14 mouse cellular contexts compared by ENCODE assay signal in genomic region chr9:30951461-30951860, GRCm38 (mm10). TPM values are rescaled to one million over a fixed set of nuclear protein-coding genes. Genes with fewer than 3 reads are reported as not detected.
"Had no signal": no experiment of that assay in that cellular context is flagged by ENCODE, and none has a peak within 500 bp of the region (broad histone marks: within the 10 kb centered on the region; RNA-seq: fewer than 3 reads in every experiment).

No protein-coding gene starts in this region.

- ATAC-seq: liver, postnatal 0 days; midbrain, embryonic 13.5 days had no signal

- H3K9me3 ChIP-seq: limb, embryonic 12.5 days; liver, embryonic 13.5 days; midbrain, embryonic 13.5 days had no signal

- H3K36me3 ChIP-seq: limb, embryonic 12.5 days; liver, embryonic 13.5 days; midbrain, embryonic 13.5 days had no signal

- H3K9ac ChIP-seq: limb, embryonic 12.5 days; liver, embryonic 13.5 days; liver, postnatal 0 days; midbrain, embryonic 13.5 days had no signal

- H3K4me1 ChIP-seq: liver, embryonic 13.5 days; midbrain, embryonic 13.5 days had no signal

- H3K4me2 ChIP-seq: limb, embryonic 12.5 days; liver, embryonic 13.5 days; midbrain, embryonic 13.5 days had no signal

- DNase-seq: kidney, adult 11 months; kidney, postnatal 10 days; kidney, postnatal 4 days; liver; liver, embryonic 13.5 days; liver, postnatal 0 days; right cerebral cortex, adult 18-20 months; right cerebral cortex, postnatal 25 days; thymus, adult 2 months; thymus, postnatal 36 days had no signal

- H3K27ac ChIP-seq: layer of hippocampus, adult 2 months; limb, embryonic 12.5 days; liver, embryonic 13.5 days; midbrain, embryonic 13.5 days had no signal

- H3K27me3 ChIP-seq: liver, embryonic 13.5 days; midbrain, embryonic 13.5 days had no signal

- H3K4me3 ChIP-seq: layer of hippocampus, adult 2 months; limb, embryonic 12.5 days; liver, embryonic 13.5 days; midbrain, embryonic 13.5 days had no signal

RNA-seq across cellular contexts. Expression of gene Adamts8, which starts 9.1 kb away (rescaled TPM):
- total RNA-seq: megakaryocyte-erythroid progenitor cell, adult 5-6 weeks had no signal

RNA-seq across cellular contexts. Expression of gene Adamts15, which starts 29.2 kb away (rescaled TPM):
- total RNA-seq: megakaryocyte-erythroid progenitor cell, adult 5-6 weeks had no signal
